Mouse (Mus musculus): ENCODE results near the gene Phf6.
"Not testable (repeated sequence)": the region's sequence is repeated elsewhere in the genome, so short reads cannot be mapped to it uniquely, and the experiment has no call there.

The Phf6 gene

DNA sequence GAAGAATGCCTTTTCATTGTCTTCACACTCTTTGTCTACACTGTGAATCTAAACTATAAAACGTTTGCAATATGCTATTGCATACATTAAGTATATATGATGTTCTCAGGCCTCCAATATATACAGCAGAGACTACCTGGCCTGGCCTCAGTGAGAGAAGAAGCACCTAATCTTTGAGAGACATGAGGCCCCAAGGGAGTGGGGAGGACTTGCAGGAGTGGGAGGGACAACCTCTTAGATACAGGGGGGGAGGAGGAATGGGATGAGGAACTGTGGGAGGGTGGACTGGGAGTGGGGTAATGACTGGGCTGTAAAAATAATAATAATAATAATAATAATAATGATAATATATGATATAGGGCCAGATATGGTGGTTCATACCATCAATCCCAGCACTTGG lies 66.5 kb downstream of the Phf6 start:
- no peak for DNase-seq (ENCODE audit: low read depth, low spot score)

DNA sequence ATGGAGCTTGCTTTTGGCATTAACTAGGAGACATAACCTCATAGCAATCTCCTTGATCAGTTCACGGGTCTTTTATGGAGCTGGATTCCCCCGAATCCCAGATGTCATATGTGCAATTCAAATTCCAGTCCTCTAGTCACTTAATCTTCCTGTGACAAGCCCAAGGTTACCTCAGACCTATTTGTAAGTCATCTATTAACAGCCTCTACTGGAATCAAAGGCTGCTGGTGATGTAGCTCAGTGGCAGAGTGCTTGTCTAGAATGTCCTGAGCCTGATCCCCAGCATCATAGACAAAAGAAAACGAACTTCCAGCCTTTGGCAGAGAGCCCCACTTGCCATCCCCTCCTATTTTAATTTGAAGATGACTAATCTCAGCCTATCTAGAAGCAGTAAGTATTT lies 69.3 kb downstream of the Phf6 start:
- no peak for DNase-seq (ENCODE audit: low read depth, low spot score)

DNA sequence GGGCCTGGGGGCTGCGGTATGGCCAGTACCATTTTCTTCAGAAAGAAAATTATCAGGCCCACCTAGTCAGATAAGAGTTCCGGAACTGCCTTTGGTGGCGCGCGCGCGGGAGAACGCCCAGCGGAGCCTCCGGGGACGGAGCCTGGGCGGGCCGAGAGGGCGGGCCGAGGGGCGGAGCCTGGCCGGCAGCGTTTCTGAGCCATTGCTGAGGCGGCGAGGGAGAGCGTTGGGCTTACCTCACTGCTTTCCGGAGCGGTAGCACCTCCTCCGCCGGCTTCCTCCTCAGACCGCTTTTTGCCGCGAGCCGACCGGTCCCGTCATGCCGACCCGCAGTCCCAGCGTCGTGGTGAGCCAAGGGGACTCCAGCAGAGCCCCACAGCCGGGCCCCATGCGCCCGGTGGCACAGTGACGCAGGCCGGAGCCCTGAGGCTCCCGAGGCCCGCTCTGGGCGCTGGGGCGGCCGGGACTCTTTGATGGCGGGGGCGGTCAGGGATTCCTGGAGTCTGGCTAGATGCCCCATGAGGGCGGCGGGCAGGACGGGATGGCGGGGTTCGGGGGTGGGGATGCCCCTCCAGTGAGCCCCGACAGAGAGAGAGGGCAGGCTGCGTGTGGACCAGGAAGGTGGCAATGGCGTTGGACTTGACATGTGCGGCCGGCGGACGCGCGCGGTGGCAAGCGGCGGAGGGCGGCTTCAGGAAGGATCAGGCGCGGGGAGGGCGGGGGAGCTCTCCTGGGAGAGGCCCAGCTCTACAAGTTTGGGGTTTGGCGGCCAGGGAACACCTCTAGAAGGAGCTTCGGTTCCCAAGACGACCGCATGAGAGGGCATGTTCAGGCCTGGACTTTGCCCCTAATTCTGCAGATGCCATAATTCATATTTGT lies 76.1 kb downstream of the Phf6 start, which contains the start of gene Hprt:
Gene Hprt, plus strand, starts transcription at position 233 of the 879 bp plus-strand sequence.
- peak; percentile 89 for DNase-seq (ENCODE audit: low read depth, low spot score)

DNA sequence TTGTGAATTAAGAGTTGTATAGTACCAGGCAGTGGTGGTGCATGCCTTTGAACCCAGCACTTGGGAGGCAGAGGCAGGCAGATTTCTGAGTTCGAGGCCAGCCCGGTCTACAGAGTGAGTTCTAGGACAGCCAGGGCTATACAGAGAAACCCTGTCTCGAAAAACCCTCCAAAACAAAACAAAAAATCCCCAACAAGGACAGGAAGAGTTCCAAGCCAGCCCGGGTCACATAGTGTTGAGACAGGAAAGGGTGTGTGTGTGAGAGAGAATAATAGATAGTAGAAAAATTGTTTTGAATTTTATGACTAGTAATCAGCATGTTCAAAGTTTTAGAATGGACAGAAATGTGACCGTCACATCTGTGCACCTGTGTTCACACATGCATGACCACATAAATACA lies 82.7 kb downstream of the Phf6 start:
- DNase-seq (ENCODE audit: low read depth, low spot score), result peak; percentile 19

DNA sequence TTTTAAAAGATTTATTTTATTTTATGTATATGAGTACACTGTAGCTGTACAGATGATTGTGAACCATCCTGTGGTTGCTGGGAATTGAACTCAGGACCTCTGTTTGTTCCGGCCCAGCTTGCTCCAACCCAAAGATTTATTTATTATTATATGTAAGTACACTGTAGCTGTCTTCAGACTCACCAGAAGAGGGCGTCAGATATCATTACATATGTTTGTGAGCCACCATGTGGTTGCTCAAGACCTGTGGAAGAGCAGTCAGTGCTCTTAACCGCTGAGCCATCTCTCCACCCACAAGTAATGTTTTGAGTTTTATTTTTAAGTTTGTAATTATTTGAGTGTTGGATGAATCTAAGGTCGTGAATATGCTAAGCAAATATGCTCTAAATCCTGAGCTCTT lies 92.8 kb downstream of the Phf6 start:
- DNase-seq (ENCODE audit: low read depth, low spot score), result not testable (repeated sequence)

DNA sequence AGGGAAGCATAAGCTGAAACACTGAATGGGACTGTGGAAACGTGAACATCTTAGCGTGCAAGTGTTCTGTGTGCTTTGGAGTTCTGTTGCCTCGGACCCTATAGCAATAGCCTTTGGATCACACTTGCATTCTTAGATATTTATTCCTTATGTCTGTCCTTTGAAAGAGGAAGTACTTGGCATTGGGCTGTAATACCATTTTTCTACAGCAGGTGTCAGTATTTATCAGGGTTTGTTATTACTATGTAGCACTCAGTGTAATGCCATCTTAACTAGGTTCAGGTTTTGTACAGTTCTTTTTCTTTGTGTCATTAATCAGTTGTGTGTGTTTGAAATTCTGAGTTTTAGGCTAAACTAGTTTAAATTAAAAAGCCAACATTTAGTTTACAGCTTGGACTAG lies 94.0 kb downstream of the Phf6 start:
- DNase-seq (ENCODE audit: low read depth, low spot score), result peak; percentile 68
